Mouse (Mus musculus) bone marrow macrophage, adult 2 months (primary cell): ENCODE results near the gene Chtop.

ENCODE experiments used
- CTCF ChIP-seq: IDR thresholded peaks from 2 replicates; pipeline ENCODE4 v1.5.1; 2012; ENCODE audit warnings: low read depth, mild to moderate bottlenecking, low read length, moderate library complexity
- POLR2A ChIP-seq: IDR thresholded peaks from 2 replicates; pipeline ENCODE4 v1.6.1; 2012; ENCODE audit warnings: mild to moderate bottlenecking, low read depth, low read length, borderline replicate concordance

DNA sequence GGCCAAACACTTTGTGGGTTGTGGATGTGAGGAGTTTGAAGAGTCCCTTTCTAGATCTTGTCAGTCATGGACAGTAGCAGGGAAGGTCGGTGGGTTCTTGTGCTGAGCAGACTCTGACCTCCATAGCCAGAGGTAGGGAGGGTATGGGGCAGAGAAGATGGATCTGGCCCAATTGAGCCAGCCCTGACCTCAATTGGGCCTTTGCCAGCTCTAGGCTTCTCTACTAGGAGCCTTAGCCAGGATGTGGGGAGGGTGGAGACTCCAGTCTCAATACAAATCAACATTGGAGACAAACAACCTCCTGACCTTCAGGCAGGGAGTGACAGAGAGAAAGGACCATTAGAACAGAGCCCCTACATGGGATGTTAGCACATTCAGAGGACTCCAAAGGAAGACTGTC, 5.9 kb upstream of the Chtop start:
- TF ChIP-seq CTCF (no peak), POLR2A (no peak)
